Mouse (Mus musculus): ENCODE measurements at regions not wholly inside any gene's neighbourhood (a gene's known extent, or its start where the extent isn't known, plus 50 kb on each side); places are given as distances from the start of the nearest gene placed in this dataset.

- no peak for TF ChIP-seq POLR2A (IDR thresholded peaks at IDR 0.05; ENCODE audit: low read depth, low read length)
- no peak for TF ChIP-seq CTCF (conservative IDR thresholded peaks at IDR 0.05; ENCODE audit: insufficient read depth, insufficient read length, low read depth, low read length)
Observed at GRCm38 (mm10) chr5:111914296-111914695, 180.6 kb downstream of the Gm26897 start.

Measured in kidney, adult 2 months (tissue).